Mouse (Mus musculus): ENCODE measurements around the gene Arl15.

DNA sequence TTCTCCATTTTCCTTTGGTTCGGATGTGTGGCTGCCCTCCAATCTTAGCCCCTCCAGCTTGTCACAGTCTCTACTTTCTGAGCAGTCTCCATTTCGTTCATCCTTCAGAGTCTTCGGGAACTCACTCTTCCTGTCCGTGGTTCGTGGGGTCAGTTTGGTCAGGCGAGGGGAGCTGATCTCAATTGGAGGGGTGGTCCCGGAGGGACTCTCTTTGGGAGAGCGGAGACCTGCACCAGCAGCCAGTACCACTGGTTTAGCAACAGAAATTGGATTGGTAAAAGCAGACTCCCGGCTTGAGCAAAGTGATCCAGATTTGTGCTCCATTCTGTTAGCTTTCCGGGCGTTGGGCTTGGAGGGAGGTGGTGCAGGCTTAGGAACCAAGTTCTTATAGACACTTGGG lies 32.6 kb upstream of the Arl15 start:
- TF ChIP-seq CTCF (IDR thresholded peaks at IDR 0.05; ENCODE audit: borderline replicate concordance, extremely low read depth, insufficient read depth, insufficient read length) = no peak
- TF ChIP-seq POLR2A (IDR thresholded peaks at IDR 0.05; ENCODE audit: borderline replicate concordance, extremely low read depth, insufficient read depth, insufficient read length, poor library complexity, severe bottlenecking) = no peak

Measured in brain, embryonic 14.5 days (tissue).